Mouse (Mus musculus) ES-CJ7 (cell line): ENCODE results near the gene Sh3d19.

ENCODE experiments used
- DNase-seq: peaks from one replicate; pipeline ENCODE4 v3.0.0; 2011; ENCODE audit warnings: low read depth, low spot score

The Sh3d19 gene

DNA sequence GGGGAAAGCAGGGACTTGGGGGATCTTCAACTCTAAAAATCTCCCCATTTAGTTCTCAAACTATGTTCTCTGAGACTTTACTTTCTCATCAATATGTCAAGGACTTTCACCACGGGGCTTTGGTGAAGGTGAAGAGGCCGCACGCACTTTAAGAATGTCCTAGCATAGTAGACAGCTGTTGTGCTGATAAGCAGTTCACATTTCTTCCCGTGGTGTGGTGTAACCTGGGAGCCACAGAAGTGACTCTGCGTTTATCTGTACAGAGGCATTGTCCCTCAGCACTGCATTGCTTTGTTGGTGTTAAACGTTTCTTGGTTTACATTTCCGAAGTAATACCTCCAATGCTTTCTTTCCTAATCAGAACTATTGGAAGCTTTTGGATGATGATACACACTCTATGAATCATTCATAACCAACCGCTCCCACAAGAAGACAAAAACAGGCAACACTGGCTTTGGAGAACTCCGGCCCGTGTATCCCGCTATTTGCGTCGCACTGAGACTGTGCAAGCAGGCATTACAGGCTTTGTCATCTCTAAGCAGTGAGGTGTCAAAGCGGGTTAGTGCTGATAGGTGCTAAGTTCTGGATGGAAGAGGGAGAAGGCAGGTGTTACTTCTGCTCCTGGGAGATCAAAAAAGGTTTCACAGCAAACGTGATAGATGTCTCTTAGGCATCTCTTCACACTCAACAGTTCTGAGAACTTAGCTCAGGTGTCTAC lies 57.9 kb downstream of the Sh3d19 start:
- DNase-seq, result no peak

DNA sequence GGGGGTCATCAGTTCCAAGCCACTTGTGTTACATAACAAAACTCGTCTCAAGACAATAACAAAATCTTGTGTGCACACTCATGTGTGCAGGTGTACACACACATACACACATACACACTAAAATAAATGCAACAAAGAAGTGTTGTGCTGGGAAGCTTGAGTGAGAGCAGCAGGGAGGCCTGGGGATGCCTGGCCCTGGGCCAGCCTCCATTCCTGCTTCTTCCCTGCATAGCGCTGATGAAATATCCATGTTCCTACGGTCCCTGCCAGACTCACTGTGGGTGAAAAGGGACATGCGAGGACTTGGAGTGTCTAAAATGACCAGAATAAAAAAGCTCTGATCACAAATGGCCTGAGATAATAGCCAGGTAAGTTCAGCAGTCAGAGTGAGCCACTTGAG lies 59.7 kb downstream of the Sh3d19 start:
- DNase-seq, result no peak

DNA sequence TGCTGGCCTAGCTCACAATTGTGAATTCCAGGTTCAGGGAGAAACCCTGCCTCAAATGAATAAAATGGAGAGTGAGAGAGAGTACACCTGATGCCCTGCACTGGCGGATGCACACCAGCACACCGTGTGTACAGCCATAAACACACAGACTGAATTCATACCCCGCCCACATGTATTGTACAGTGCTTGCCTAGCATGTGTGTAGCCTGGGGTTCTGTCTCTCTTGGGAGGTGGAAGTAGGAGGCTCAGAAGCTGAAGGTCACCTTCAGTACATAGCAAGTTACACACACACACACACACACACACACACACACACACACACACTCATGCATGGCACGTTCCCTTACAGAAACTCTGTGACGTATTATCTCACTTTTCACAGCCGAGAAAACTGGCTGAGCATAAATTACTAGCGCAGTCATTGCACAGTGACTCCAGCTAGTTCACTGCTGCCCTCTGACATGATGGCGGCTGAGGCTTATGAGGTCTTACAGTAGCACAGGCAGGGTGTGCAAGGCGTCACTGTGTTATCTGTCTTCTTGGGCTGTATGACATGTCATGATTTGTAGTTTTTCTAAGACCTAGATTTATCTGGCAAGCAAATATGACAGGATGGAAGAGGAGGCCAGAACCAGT lies 62.7 kb downstream of the Sh3d19 start:
- no peak for DNase-seq

DNA sequence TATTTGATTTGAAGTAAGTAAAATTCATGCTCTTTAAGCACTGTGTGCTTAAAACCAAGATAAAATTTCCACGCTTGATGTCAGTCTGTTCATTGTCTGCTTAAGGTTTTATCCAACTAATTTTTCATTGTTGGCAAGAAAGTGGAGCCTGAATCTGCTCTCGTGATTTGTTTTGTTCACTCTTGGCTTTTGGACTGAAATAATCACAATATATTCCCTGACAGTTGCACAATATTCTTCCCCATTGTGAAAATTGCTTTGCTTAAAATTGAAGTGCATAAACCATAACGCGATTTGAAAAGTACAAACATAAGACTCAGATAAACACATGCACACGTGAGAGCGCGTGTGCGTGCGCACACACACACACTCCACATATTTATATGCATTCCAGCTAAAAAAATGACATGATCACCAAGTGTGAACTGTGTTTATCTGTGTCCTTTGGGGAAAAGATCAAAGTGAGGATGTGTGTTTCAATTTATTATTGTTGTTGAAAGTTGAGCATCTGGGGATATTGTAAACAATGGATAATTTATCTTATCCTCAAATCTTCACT lies 67.1 kb downstream of the Sh3d19 start:
- no peak for DNase-seq

DNA sequence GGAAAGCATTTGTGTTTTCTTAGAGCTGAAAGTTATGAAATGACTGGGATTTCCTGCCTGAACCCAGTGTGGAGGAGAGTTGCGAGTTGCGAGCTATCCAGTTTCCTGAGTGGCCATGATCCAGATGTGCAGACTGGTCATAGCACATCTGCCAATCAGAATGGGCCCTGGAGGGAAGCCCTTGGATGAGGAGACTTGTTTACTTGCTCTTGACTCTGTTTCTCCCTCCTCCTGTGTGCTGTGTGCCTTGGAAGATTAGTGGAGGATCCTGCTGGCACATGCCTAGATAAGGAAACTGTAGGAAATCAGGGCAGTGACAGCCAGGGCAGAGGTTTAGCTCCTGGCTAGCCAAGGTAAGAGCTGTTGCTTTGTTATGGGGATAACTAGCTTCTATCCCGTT lies 67.7 kb downstream of the Sh3d19 start:
- no peak for DNase-seq

DNA sequence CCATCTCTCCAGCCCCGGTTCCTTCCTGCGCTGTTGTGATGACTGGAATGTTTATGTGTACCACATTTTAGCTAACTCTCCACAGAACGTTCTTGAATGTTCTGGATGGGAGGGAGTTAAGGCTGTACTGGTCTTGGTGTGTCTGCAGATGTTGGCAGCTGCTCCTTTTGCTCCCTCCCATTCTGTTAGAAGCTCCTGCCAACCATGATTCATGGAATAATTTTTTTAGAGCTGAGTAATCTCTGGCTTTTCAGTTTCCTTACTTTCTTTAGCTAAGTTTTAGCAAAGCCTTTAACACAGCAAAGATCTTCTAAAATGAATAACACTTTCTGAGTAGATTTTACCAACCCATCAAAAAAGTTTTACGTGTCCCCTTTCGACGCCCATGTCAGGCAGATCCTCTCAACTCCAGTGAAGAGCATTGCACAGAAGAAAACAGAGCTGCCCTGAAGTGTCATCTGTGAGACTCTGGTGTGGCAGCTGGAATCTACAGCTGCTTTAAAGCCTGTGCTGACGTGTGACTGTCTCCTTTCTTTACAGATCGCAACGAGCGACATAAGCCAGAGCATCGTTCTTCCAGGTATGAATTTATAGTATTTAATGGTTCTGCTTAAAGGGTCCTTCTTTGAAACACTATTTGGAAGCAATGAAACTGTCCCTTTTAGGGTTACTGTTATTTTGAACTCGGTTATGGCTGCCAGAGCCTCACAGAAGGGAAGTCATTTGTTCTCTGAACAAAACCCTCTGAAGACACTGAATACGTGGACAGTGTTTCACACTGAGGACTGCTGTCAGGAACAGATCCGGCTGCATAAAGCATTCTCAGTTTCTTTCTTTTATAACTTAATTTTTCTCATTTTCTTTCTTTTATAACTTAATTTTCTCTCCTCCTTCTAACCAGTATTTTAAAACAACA lies 69.6 kb downstream of the Sh3d19 start:
- DNase-seq, result no peak

DNA sequence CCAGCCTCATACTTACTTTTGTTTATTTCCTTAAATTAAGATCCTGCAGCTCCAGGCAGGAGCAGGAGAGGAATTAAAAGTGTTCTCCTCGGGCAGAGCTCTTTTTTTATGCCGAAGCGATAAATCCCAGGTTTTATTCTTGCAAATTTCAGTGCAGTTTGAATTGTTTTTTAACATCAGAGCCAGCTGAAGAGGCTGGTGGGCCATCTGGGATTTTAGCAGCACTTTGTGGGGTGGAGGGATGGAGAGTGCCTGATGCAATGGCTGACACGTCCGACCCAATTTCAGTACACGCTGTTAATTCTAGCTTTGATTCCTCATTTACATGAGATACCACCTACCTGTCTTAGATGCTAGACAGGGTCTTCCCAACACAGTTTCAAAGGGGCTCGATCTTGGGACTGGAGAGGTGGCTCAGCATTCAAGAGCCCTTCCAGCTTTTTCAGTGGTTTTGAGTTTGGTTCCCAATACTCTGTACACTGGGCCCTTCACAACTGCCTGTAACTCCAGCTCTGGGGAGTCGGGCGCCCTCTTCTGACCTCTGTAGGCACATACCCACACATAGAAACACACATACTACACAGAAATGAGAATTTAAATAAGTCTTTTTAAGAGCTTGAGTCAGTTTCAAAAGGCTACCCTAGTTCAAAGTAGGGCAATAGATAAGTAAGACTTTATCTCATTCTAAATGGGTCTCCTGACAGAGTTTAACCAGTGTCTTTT lies 76.9 kb downstream of the Sh3d19 start:
- DNase-seq, result peak; percentile 50

DNA sequence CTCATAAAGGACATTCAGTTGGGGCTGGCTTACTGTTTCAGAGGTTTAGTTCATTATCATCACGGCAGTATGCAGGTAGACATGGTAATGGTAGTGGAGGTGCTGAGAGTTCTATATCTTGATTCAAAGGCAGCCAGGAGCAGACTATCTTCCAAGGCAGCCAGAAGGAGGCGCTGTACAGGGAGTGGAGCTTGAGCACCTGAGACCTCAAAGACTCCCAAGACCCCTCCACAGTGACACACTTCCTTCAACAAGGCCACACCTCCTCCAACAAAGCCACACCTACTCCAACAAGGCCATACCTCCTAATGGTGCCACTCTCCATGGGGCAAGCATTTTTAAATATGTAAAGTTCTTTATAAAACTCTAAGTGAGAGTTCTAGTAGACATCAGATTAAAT lies 78.1 kb downstream of the Sh3d19 start:
- DNase-seq, result peak; percentile 80

DNA sequence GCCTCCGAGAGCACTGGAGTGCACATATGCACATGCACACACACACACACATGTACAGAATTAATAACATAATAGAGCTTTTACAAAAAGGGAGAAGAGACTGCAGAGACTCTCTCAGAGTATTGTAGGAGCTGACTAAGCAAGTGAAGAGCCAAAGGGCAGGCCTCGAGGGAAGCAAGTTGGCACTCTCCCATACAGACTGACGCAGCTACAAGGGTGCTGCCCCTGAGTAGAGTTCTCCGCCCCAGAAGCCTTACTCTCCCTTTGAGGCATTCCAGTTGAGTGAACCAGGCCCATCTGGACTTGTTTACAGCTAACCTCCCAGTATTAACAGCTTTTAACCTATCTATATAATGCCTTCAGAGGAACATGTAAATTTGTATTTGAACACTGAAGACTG lies 85.8 kb downstream of the Sh3d19 start:
- DNase-seq, result no peak

DNA sequence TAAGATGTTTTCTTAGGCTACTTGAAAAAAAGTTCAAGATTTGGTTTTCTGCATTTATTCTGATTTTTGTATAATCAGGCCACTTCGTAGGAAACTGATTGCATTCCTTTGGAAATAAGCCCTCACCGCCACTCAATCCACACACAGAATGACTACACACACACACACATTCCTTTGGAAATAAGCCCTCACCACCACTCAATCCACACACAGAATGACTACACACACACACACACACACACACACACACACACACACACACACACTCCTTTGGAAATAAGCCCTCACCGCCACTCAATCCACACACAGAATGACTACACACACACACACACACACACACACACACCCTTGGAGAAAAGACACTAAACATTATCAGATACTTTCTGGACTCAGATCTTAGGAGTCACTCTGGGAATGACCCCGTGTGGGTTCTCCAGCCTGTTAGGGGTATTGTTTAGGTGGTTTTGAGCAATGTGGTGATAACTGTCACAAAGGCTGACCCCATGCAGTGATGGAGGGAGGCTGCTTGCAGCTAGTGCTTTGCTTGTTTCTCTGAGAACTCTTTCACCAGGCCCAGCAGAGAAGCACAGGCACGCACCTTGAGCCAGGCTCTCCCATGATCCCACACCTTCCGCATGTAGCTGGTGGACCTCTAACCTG lies 86.7 kb downstream of the Sh3d19 start:
- no peak for DNase-seq

DNA sequence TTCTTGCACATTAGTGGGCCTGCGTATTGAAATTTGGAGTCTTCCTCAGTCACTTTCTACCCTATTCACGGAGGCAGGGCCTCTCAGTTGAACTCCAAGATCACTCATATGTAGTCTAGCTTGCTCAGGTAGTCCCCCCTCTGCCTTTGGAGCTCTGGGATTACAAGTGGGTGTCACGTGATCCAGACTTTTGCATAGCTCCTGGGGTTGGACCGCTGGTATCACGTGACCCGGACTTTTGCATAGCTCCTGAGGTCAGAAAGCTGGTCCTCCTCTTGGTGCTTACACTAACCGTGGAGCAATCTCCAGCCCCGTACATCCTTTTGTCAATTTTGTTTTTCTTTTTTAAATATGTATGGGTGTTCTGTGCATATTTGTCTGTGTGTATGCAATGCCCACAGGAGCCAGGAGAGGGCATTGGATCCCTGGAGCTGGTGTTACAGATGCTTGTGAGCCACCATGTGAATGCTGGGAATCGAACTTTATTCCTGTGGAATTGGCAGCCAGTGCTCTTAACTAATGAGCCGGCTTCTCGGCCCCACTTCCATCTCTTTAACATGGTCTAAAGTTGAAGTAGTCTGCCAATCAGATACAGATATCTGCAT lies 98.8 kb downstream of the Sh3d19 start:
- DNase-seq, result peak; percentile 50

DNA sequence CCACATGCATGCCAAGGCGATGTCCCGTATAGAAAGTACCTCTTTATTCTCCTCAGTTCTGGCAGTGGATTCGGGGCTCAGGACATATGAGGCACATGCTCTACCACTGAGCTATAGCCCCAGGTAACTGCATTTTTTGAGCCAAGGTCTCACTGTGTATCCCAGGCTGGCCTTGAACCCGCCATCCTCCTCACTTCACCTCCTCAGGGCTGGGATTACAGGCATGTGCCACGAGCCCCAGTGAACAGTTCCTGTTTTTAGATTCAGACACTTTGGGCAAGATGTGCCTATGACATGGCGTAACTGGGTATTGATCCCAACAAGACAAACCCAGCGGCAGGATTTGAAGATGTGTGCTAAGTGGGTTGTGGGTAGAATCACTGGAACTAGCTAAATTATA lies 99.9 kb downstream of the Sh3d19 start:
- DNase-seq, result no peak

DNA sequence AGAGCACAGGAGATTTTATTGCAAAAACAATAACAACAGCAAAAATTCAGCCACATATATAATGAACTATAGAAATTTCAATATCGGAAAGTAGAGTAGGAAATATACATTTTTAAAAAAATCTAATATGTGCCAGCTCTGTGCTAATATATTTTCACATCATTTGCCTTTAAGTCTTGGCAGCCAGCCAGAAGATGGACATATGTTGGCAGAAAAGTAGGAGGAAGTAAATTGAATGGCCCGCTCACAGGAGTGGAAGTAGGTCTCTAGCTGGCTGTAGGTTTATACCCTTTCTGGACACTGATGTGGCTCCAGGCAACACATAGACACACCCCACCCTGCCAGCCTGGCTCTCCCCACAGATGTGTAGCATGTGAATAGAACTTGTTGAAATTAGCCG lies 101.2 kb downstream of the Sh3d19 start:
- DNase-seq, result no peak

DNA sequence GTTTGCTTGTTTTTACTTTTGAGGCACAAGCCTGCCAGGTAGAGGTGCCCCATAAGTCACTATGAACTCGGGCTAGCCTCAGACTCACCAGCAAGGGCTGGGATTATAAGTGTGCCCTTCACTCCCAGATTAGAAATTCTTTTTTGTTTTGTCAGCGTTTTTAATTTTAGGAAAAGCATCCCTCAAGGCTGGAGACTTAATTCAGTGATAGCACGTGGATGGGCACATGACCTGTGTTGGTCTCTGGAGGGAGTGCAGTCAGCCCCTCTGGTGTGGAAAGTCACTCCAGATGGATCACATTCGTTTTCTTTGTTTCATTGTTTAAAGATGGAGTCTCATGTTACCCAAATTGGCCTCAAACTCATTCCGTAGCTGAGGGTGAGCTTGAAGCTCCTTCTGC lies 102.0 kb downstream of the Sh3d19 start:
- no peak for DNase-seq

DNA sequence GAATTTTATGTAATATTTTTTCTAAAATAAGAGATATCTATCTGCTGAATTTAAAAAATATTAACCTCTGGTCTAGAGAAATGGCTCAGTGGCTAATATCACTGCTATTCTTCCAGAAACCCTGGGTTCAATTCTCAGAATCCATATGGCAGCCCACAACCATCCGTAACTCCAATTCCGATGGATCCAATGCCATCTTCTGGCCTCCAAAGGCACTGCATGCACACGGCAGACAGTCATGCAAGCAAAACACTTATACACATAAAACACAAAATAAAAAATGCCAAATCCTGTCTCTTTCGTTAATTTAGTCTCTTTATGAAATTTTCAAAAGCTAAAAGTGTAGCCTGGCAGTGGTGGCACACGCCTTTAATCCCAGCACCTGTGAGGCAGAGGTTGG lies 104.7 kb downstream of the Sh3d19 start:
- peak; percentile 12 for DNase-seq

DNA sequence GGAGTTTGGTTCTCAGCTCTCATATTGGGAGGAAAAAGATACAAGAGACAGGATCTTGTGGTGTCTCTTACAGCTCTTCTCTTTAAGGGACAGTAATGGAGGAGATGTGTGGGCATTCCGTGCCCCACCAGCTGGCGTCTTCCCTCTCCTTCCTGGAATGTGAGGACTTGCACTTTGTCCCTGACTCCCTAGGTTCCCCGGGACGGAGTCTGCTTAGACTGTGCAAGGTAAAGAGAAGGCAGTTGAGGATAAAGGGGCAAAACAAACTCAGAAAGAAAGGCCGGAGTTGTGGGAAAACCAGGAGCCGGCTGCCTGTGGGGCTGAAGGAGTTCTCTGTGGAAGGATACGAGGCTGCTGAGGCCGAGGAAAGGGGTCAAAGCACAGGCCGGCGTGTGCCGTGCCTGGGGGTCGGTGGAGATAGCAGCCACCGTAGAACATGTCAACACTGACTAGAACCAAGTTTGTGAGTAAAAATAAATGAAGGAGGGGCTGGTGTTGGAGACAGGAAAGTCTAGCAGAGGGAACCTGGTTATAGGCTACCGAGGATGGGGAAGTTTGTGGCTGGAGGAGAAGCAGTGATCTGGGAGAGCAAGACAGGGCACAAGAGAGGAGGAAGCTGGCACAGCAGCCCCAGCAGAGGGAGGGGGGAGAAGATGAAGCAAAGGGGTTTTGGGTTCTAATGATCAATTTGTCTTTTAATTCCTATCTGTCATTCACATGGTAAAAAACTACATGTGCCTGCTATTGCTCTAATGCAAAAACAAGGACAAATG lies 105.8 kb downstream of the Sh3d19 start:
- DNase-seq, result no peak

DNA sequence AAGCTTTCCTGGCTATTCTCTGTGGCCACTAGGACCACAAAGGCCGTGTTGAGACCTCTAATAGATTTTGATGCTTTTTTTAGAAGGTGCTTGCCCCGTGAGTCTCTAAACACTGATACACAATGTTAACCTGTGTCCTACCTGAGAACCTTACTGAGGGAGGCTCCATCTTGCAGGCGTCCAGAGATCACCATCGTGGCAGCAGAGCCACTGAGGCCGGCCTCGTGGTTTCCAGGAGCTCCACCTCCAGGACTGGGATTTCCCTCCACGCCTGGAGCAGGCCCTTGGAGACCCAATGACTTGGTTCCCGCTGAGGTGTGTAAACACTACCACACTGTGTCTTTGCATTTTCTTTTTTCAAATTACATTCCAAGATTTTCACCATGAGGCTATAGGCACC lies 112.1 kb downstream of the Sh3d19 start:
- DNase-seq, result no peak

DNA sequence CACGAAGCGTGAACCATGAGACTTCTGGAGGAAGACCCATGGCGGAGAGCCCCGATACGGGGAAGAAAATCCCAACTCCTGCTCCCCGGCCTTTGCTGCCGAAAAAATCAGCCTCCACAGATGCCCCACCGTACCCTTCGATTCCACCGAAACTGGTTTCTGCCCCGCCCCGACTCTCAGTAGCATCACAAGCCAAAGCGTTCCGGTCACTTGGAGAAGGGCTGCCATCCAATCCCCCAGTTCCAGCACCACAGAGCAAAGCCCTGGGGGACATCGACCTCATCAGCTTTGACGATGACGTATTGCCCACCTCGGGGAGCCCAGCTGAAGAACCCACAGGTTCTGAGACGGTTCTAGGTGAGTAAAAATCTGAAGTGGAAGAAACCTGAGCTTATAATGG lies 114.1 kb downstream of the Sh3d19 start:
- no peak for DNase-seq

DNA sequence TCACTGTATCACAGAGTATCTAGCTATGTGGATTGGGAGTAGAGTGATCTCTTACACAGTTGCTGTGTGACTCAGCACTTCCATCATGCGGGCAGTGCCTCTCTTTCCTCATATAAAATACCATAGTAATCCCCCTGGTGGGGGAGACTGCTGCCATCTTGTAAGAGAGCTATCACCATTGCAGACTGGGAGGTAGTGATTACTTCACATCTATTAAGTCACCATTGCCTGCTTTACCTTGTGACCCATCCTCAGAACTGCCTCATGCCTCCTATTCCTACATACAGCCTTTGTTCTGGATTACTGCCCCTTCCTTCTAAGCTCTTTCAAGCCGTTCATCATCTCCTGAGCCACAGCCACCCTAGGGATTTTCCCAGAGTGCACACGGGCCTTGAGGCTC lies 117.0 kb downstream of the Sh3d19 start:
- no peak for DNase-seq
